Mouse (Mus musculus) heart, embryonic 13.5 days (tissue): ENCODE results near the gene Htr1f. TPM values are rescaled to one million over a fixed set of nuclear protein-coding genes. Genes with fewer than 3 reads are reported as not detected.
A peak's percentile ranks its signal among the peaks of the same experiment; 100 is the strongest.

Experiments
- ATAC-seq: fragments of 200-750 bp; cut with Nextera tagmentation; 2 replicates; pipeline ENCODE4 v1.8.0; 2017; ENCODE audit warnings: moderate TSS enrichment; ENCODE audit not compliant: insufficient number of reproducible peaks, low FRiP score, low TSS enrichment; ENCODE audit errors: extremely low read depth
- H3K27ac ChIP-seq: fragments of 300-500 bp; sonication (generic); replicated peaks from 2 replicates; pipeline ENCODE4 v1.5.1; 2015; ENCODE audit warnings: moderate library complexity, mild to moderate bottlenecking, inconsistent platforms
- H3K27me3 ChIP-seq: fragments of 300-500 bp; sonication (generic); replicated peaks from 2 replicates; pipeline ENCODE4 v1.6.1; 2015; ENCODE audit warnings: mild to moderate bottlenecking, inconsistent platforms
- H3K36me3 ChIP-seq: fragments of 300-500 bp; sonication (generic); 2 replicates; pipeline ENCODE4 v1.6.1; 2015; ENCODE audit warnings: mild to moderate bottlenecking, inconsistent platforms
- H3K4me1 ChIP-seq: fragments of 300-500 bp; sonication (generic); 2 replicates; pipeline ENCODE4 v1.6.1; 2015; ENCODE audit warnings: inconsistent platforms
- H3K4me2 ChIP-seq: fragments of 300-500 bp; sonication (generic); 2 replicates; pipeline ENCODE4 v1.6.1; 2015; ENCODE audit warnings: inconsistent platforms, mild to moderate bottlenecking, moderate library complexity
- H3K4me3 ChIP-seq: fragments of 300-500 bp; sonication (generic); 2 replicates; pipeline ENCODE4 v1.5.1; 2015; ENCODE audit warnings: moderate library complexity, mild to moderate bottlenecking, inconsistent platforms
- H3K9ac ChIP-seq: fragments of 300-500 bp; sonication (generic); 2 replicates; pipeline ENCODE4 v1.6.1; 2015; ENCODE audit warnings: inconsistent platforms, mild to moderate bottlenecking, moderate library complexity
- H3K9me3 ChIP-seq: fragments of 300-500 bp; sonication (generic); 2 replicates; pipeline ENCODE4 v1.6.1; 2016; ENCODE audit warnings: inconsistent platforms
- WGBS: fragments of 180-500 bp; shearing (Covaris S2); methylation state at CpG from one replicate; pipeline ENCODE4 v1.1.7; 2015; ENCODE audit warnings: mixed read lengths; 5-methylcytosine and 5-hydroxymethylcytosine counted together
- polyA plus RNA-seq: library from polyadenylated mRNA; unstranded; fragments of >200 nt; fragmentation: Nextera tagmentation; extraction: Ambion mirVana; gene quantifications from 2 replicates; pipeline ENCODE4 v1.2.1, GENCODE M21; 2015

Gene Htr1f
- polyA plus RNA-seq, 1 experiment from 2014 or later = 0.05 TPM

DNA sequence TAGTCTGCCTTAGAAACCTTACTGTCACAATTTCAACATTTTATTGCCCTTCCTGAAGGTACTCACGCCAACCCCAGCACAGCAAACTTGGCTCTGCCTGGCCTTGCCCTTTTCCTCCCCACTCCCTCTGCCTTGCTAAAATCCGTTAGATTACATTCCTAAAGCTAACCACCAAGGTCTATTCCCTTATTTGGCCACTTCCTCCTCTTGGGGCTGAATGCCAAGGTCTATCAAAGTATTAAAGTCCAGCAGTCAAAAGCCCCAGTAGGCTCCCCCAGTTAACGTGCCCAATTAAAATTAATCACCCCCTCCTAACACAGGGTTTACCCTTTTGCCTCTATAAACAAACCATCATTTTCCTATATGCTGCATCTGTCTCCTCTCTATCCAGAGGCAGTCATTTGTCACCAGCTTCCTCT lies 221.2 kb downstream of the Htr1f start:
- peak overlapping the region; percentile 38 for H3K4me2 ChIP-seq
- no peak for ATAC-seq

DNA sequence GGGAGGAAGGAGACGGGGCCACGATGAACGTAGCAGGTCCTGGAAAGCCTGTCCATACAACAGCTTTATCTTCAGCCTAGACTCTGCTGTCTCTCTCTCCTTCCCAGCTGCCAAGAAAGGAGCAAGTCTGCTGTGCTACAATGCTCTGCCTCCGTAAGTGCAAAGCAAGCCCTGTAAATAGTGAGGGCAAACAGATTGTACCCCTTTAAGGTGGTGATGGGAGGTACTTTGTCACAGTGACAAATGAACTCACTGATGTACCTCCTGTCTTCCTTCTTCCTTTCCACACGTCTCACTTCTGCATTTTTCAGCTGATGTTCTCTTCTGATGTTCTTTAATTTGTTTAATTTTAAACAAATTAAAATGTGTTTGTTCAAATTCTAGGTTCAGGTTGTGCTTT lies 221.8 kb downstream of the Htr1f start:
- no peaks in the 10 kb centered on the region for H3K27me3 ChIP-seq
- 27% methylated on average over 5 of the region's 5 CpGs for WGBS
- H3K9ac ChIP-seq = 0 out of 2 replicates have a peak overlapping the region, but pooled peaks have one; percentile 19
- H3K4me3 ChIP-seq = no peak overlapping the region
- peaks cover 16% of the 10 kb centered on the region for H3K4me1 ChIP-seq
- H3K36me3 ChIP-seq = no peaks in the 10 kb centered on the region
- no peak for ATAC-seq
- H3K4me2 ChIP-seq = peak overlapping the region; percentile 38
- H3K9me3 ChIP-seq = peaks cover 5% of the 10 kb centered on the region; the same call in 1 of the 2 replicates
- no peak overlapping the region; the same call in 1 of the 2 replicates for H3K27ac ChIP-seq

More for the DNA sequence above, 221.2 kb downstream of the Htr1f start:
- Histone ChIP-seq H3K9ac (0 out of 2 replicates have a peak overlapping the region, but pooled peaks have one; percentile 19), H3K27me3 (no peaks in the 10 kb centered on the region), H3K4me3 (no peak overlapping the region), H3K27ac (no peak overlapping the region; the same call in 1 of the 2 replicates), H3K4me1 (peaks cover 16% of the 10 kb centered on the region), H3K9me3 (peaks cover 9% of the 10 kb centered on the region; the same call in 1 of the 2 replicates), H3K36me3 (no peaks in the 10 kb centered on the region)
- WGBS = 4% methylated on average over 3 of the region's 3 CpGs

DNA sequence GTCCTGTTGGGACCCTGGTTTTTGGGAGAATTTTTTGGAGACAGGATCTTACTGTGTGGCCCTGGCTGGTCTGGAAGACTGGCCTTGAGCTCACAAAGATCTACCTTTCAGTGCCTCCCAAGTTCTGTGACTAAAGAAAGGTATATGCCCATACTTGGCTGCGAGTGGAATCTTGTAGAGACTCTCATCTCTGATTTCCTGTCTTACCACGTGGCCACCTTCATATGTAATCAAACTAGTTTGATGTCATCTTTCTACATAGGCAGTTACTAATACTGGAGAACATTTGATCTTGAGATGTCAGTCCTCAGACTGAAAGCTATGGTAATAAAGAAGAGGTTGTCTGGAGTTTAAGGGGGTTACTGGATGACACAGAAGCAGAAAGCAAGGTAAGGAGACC lies 224.2 kb downstream of the Htr1f start:
- Histone ChIP-seq H3K4me1 (peaks cover 16% of the 10 kb centered on the region), H3K36me3 (no peaks in the 10 kb centered on the region), H3K27ac (no peak overlapping the region), H3K9me3 (no peaks in the 10 kb centered on the region), H3K4me2 (no peak overlapping the region), H3K4me3 (no peak overlapping the region), H3K27me3 (no peaks in the 10 kb centered on the region), H3K9ac (no peak overlapping the region)
- WGBS = 71% methylated on average over 2 of the region's 2 CpGs
- no peak for ATAC-seq

DNA sequence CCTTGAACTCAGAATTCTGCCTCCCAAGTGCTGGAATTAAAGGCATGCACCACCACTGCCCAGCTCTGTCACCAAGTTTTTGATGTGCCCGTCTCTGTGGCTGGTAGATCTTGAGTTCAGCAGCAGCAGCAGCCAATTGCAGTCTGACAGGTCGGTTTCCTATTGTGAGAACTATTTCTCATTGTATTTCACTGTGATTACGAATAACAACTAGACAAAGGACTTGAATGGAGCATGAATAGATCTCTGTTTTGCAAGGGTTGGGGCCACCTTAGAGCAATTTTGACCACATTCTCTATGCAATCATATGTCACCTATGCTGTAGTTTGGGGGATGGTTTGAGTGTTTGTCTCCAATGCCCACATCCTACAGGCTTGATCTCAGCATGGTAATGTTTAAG lies 224.7 kb downstream of the Htr1f start:
- no peak for ATAC-seq
- Histone ChIP-seq H3K36me3 (no peaks in the 10 kb centered on the region), H3K4me3 (no peak overlapping the region), H3K4me2 (no peak overlapping the region), H3K9ac (no peak overlapping the region), H3K9me3 (no peaks in the 10 kb centered on the region), H3K4me1 (peaks cover 16% of the 10 kb centered on the region), H3K27me3 (no peaks in the 10 kb centered on the region), H3K27ac (no peak overlapping the region)
- 66% methylated on average over 3 of the region's 3 CpGs for WGBS

DNA sequence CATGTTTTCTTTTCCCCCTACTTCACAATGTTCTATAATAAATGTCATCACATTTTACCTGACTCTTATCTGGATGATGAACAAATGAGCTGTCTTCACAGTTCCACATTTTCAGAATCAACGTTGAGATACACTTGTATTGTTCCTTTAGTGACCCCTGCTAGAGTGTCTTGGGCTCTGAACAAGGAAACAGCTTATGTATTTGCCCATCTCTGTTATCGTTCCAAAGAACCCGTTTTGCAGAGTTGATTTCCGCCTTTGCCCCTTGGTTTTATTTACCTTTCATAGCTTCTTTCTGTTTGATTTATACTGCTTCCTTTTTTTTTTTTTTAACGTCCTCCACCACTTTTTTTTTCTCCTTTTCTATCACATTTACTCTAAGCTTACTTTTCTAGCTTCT lies 225.9 kb downstream of the Htr1f start:
- ATAC-seq = no peak
- Histone ChIP-seq H3K27ac (no peak overlapping the region), H3K4me1 (peaks cover 11% of the 10 kb centered on the region), H3K27me3 (no peaks in the 10 kb centered on the region), H3K9ac (no peak overlapping the region), H3K9me3 (no peaks in the 10 kb centered on the region), H3K4me3 (no peak overlapping the region), H3K36me3 (no peaks in the 10 kb centered on the region), H3K4me2 (no peak overlapping the region)
- 56% methylated on average over 5 of the region's 5 CpGs for WGBS

DNA sequence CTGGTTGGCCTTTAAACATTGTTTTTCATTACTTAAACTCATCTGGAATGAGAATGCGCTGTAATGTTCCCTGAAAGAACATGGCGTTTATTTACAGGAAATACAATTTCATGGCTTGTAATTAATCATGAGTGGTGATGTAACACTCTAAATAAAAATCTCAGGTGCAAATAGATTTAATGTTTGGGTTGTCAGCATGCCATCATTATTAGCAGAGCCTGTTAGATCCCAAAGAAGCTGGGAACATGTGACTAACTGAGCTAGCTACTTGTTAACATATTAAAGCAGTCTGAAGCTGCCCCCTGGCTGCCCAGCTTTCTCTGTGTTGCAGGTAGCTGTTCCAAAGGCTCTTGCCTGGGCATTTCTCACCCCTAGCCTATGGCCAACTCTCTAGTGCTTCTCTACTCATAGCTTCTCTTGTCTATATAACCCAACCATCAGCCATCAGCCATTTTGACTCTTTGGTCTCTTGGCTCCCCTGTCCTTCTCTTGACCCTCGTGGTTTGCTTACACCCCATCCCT lies 227.0 kb downstream of the Htr1f start:
- Histone ChIP-seq H3K27me3 (no peaks in the 10 kb centered on the region), H3K9ac (no peak overlapping the region), H3K9me3 (no peaks in the 10 kb centered on the region), H3K4me2 (no peak overlapping the region), H3K27ac (no peak overlapping the region), H3K4me3 (no peak overlapping the region), H3K4me1 (peaks cover under 1% of the 10 kb centered on the region), H3K36me3 (no peaks in the 10 kb centered on the region)
- no peak for ATAC-seq
- WGBS = 80% methylated on average over 3 of the region's 3 CpGs

DNA sequence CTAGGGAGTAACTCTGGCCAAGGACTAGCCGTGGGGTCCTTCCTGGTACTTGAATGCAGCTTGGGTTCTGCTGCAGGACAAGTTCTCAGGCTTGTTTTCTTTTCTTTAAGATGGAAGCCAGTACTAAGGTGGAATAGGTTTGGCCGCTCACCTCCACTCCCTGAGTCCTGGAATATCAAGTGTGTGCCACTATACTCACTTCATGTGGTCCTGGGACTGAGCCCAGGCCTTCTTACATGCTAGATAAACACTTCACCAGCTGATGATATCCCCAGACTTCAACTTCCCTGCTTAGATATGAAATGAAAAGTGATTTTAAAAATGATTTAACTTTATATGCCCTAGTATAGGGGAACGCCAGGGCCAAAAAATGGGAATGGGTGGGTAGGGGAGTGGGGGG lies 228.3 kb downstream of the Htr1f start:
- H3K36me3 ChIP-seq = no peaks in the 10 kb centered on the region
- H3K27ac ChIP-seq = no peak overlapping the region
- H3K9ac ChIP-seq = no peak overlapping the region
- H3K27me3 ChIP-seq = no peaks in the 10 kb centered on the region
- no peak overlapping the region for H3K4me3 ChIP-seq
- no peak for ATAC-seq
- H3K4me1 ChIP-seq = no peaks in the 10 kb centered on the region
- no peaks in the 10 kb centered on the region for H3K9me3 ChIP-seq
- whole genome bisulfite sequencing = 81% methylated on average over 3 of the region's 3 CpGs
- H3K4me2 ChIP-seq = no peak overlapping the region

DNA sequence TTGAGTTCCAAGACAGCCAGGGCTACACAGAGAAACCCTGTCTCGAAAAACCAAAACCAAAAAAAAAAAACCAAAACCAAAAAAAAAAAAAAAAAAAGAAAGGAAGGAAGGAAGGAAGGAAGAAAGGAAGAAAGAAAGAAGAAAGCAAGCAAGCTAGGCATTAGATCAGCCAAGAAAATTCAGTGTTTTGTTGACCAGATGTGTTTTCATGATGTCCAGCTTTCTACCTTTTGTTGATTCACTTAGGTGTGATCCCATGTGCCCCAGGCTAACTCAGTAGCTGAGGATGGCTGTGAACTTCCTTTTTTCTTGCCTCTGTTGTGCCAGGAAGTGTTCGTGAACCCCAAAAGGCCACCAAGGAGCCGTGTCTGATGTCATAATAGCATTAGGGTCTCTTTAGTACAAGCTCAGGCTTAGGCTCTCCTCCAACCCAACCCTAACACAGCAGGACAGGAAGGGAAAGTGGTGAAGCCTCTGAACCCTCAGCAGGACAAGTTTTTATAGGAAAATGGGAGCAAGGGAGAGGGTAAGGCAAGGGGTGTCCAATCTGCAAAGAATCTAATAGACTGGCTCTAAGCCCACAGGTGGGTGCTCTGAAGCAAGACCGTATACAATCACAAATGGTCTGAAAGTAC lies 228.9 kb downstream of the Htr1f start:
- Histone ChIP-seq H3K36me3 (no peaks in the 10 kb centered on the region), H3K27me3 (no peaks in the 10 kb centered on the region), H3K4me1 (no peaks in the 10 kb centered on the region), H3K4me3 (no peak overlapping the region), H3K9me3 (no peaks in the 10 kb centered on the region), H3K4me2 (no peak overlapping the region), H3K27ac (no peak overlapping the region), H3K9ac (no peak overlapping the region)
- ATAC-seq = no peak
- WGBS = 69% methylated on average over 4 of the region's 4 CpGs

DNA sequence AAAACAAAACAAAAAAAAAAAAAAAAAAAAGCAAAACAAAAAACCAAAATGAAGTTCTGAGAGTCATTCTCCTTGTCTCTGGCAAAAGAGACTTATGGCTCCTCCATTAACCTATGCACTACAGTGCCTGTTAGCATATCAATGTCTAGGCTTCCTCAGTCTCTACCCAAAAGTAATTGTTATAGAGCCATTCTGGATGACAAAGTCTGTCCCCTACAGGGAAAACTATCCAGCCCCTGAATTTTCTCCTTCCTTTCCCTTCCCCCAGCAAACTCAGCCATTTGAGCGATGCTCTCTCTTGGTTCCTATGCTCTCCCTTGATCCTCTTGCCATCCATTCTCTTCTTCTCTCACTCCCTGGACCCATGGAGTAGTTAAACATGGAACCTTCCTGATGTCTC lies 229.8 kb downstream of the Htr1f start:
- no peak for ATAC-seq
- WGBS = 91% methylated on average over 1 of the region's 1 CpGs
- H3K27ac ChIP-seq = no peak overlapping the region

DNA sequence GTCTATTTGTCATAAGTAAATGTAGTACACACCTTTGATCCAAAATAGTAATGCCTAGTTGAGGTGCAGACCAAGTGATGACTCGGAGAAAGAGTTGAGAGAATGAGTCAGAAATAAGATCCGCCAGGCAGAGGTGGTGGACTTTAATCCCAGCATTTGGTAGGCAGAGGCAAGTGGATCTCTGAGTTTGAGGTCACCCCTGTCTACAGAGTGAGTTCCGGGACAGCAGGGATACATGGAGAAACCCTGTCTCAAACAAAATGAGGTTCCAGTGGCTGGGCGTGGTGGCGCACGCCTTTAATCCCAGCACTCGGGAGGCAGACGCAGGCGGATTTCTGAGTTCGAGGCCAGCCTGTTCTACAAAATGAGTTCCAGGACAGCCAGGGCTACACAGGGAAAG lies 230.3 kb downstream of the Htr1f start:
- no peak for ATAC-seq
- H3K4me2 ChIP-seq = no peak overlapping the region
- whole genome bisulfite sequencing = 91% methylated on average over 10 of the region's 10 CpGs
- H3K9ac ChIP-seq = no peak overlapping the region
- no peaks in the 10 kb centered on the region for H3K36me3 ChIP-seq
- no peaks in the 10 kb centered on the region for H3K4me1 ChIP-seq
- H3K9me3 ChIP-seq = no peaks in the 10 kb centered on the region
- H3K27ac ChIP-seq = no peak overlapping the region
- H3K4me3 ChIP-seq = no peak overlapping the region
- no peaks in the 10 kb centered on the region for H3K27me3 ChIP-seq

More for the DNA sequence above, 229.8 kb downstream of the Htr1f start:
- Histone ChIP-seq H3K4me2 (no peak overlapping the region), H3K9ac (no peak overlapping the region), H3K27me3 (no peaks in the 10 kb centered on the region), H3K4me3 (no peak overlapping the region), H3K4me1 (no peaks in the 10 kb centered on the region), H3K9me3 (no peaks in the 10 kb centered on the region), H3K36me3 (no peaks in the 10 kb centered on the region)
